Mouse (Mus musculus): ENCODE measurements around the gene Clk3. TPM values are rescaled to one million over a fixed set of nuclear protein-coding genes. Genes with fewer than 3 reads are reported as not detected.

Clk3 gene
- polyA plus RNA-seq, 1 experiment from 2014 or later: 53.2 TPM

GRCm38 (mm10) chr9:57770214-57770613 lies 4.6 kb upstream of the Clk3 start:
- no peak for ATAC-seq (ENCODE audit: insufficient number of reproducible peaks, insufficient read depth, low FRiP score, low read depth)
- Histone ChIP-seq H3K36me3 (ENCODE audit: control insufficient read depth, insufficient read depth, low read length) (no peaks in the 10 kb centered on the region), H3K4me1 (ENCODE audit: control insufficient read depth in 2 of 2, insufficient read depth in 2 of 2, low read length in 2 of 2) (peaks cover 32 to 44% of the 10 kb centered on the region in 2 experiments), H3K9me3 (ENCODE audit: control insufficient read depth, low read length) (no peaks in the 10 kb centered on the region), H3K27ac (replicated peaks in 1 of 2; ENCODE audit: control insufficient read depth in 1 of 2, insufficient read depth in 1 of 2, low read depth in 2 of 2, low read length in 2 of 2) (peak overlapping the region; percentile 24 to 75; a peak in 3 of 4 replicates), H3K4me2 (ENCODE audit: low read length) (peak overlapping the region; percentile 11; the same call in 1 of the 2 replicates), H3K4me3 (ENCODE audit: control insufficient read depth in 1 of 2, insufficient read depth in 1 of 2, low read depth in 1 of 2, low read length in 2 of 2) (no peak overlapping the region), H3K9ac (ENCODE audit: low read length) (no peak overlapping the region), H3K27me3 (ENCODE audit: control insufficient read depth, insufficient read depth, low read length) (no peaks in the 10 kb centered on the region)
- 24% methylated on average over 1 of the region's 1 CpGs for WGBS

GRCm38 (mm10) chr9:57769539-57770069 lies 3.9 kb upstream of the Clk3 start:
- H3K4me3 ChIP-seq (ENCODE audit: control insufficient read depth in 1 of 2, insufficient read depth in 1 of 2, low read depth in 1 of 2, low read length in 2 of 2): no peak overlapping the region
- no peak for ATAC-seq (ENCODE audit: insufficient number of reproducible peaks, insufficient read depth, low FRiP score, low read depth)
- H3K9me3 ChIP-seq (ENCODE audit: control insufficient read depth, low read length): no peaks in the 10 kb centered on the region
- H3K9ac ChIP-seq (ENCODE audit: low read length): 0 out of 2 replicates have a peak overlapping the region, but pooled peaks have one; percentile 21
- no peaks in the 10 kb centered on the region for H3K27me3 ChIP-seq (ENCODE audit: control insufficient read depth, insufficient read depth, low read length)
- H3K4me1 ChIP-seq (ENCODE audit: control insufficient read depth in 2 of 2, insufficient read depth in 2 of 2, low read length in 2 of 2): peaks cover 32 to 44% of the 10 kb centered on the region in 2 experiments
- whole genome bisulfite sequencing: 41% methylated on average over 2 of the region's 2 CpGs
- peak overlapping the region; percentile 24 to 75 for H3K27ac ChIP-seq (replicated peaks in 1 of 2; ENCODE audit: control insufficient read depth in 1 of 2, insufficient read depth in 1 of 2, low read depth in 2 of 2, low read length in 2 of 2)
- no peaks in the 10 kb centered on the region for H3K36me3 ChIP-seq (ENCODE audit: control insufficient read depth, insufficient read depth, low read length)
- peak overlapping the region; percentile 11; the same call in 1 of the 2 replicates for H3K4me2 ChIP-seq (ENCODE audit: low read length)

- H3K36me3 ChIP-seq (ENCODE audit: control insufficient read depth, insufficient read depth, low read length): no peaks in the 10 kb centered on the region
- peak overlapping the region; percentile 25; the same call in 1 of the 2 replicates for H3K9ac ChIP-seq (ENCODE audit: low read length)
- peak overlapping the region; percentile 38 to 58 for H3K27ac ChIP-seq (replicated peaks in 1 of 2; ENCODE audit: control insufficient read depth in 1 of 2, insufficient read depth in 1 of 2, low read depth in 2 of 2, low read length in 2 of 2)
- H3K9me3 ChIP-seq (ENCODE audit: control insufficient read depth, low read length): no peaks in the 10 kb centered on the region
- H3K4me3 ChIP-seq (ENCODE audit: control insufficient read depth in 1 of 2, insufficient read depth in 1 of 2, low read depth in 1 of 2, low read length in 2 of 2): no peak overlapping the region
- peak overlapping the region; percentile 97 for H3K4me2 ChIP-seq (ENCODE audit: low read length)
- ATAC-seq (ENCODE audit: insufficient number of reproducible peaks, insufficient read depth, low FRiP score, low read depth): no peak
- 69% methylated on average over 4 of the region's 4 CpGs for WGBS
- H3K4me1 ChIP-seq (ENCODE audit: control insufficient read depth in 2 of 2, insufficient read depth in 2 of 2, low read length in 2 of 2): peaks cover 45 to 61% of the 10 kb centered on the region in 2 experiments
- H3K27me3 ChIP-seq (ENCODE audit: control insufficient read depth, insufficient read depth, low read length): no peaks in the 10 kb centered on the region
Measured at GRCm38 (mm10) chr9:57767231-57767630, 1.6 kb upstream of the Clk3 start.

GRCm38 (mm10) chr9:57766431-57766830 lies 771 bp upstream of the Clk3 start:
- Histone ChIP-seq H3K27ac (replicated peaks in 1 of 2; ENCODE audit: control insufficient read depth in 1 of 2, insufficient read depth in 1 of 2, low read depth in 2 of 2, low read length in 2 of 2) (peak overlapping the region in 1 of 2 experiments; percentile 99; a peak in 1 of 4 replicates), H3K4me3 (ENCODE audit: control insufficient read depth in 1 of 2, insufficient read depth in 1 of 2, low read depth in 1 of 2, low read length in 2 of 2) (peak overlapping the region in 1 of 2 experiments; percentile 79; a peak in 2 of 4 replicates), H3K9ac (ENCODE audit: low read length) (peak overlapping the region; percentile 99), H3K36me3 (ENCODE audit: control insufficient read depth, insufficient read depth, low read length) (peaks cover 3% of the 10 kb centered on the region), H3K9me3 (ENCODE audit: control insufficient read depth, low read length) (no peaks in the 10 kb centered on the region), H3K4me2 (ENCODE audit: low read length) (peak overlapping the region; percentile 97), H3K4me1 (ENCODE audit: control insufficient read depth in 2 of 2, insufficient read depth in 2 of 2, low read length in 2 of 2) (peaks cover 44 to 67% of the 10 kb centered on the region in 2 experiments), H3K27me3 (ENCODE audit: control insufficient read depth, insufficient read depth, low read length) (no peaks in the 10 kb centered on the region)
- no peak for ATAC-seq (ENCODE audit: insufficient number of reproducible peaks, insufficient read depth, low FRiP score, low read depth)
- WGBS: 40% methylated on average over 6 of the region's 6 CpGs

GRCm38 (mm10) chr9:57764974-57765363 lies 691 bp downstream of the Clk3 start:
- Histone ChIP-seq H3K9me3 (ENCODE audit: control insufficient read depth, low read length) (no peaks in the 10 kb centered on the region), H3K4me3 (ENCODE audit: control insufficient read depth in 1 of 2, insufficient read depth in 1 of 2, low read depth in 1 of 2, low read length in 2 of 2) (peak overlapping the region; percentile 79 to 89), H3K27ac (replicated peaks in 1 of 2; ENCODE audit: control insufficient read depth in 1 of 2, insufficient read depth in 1 of 2, low read depth in 2 of 2, low read length in 2 of 2) (peak overlapping the region; percentile 94 to 99), H3K36me3 (ENCODE audit: control insufficient read depth, insufficient read depth, low read length) (peaks cover 18% of the 10 kb centered on the region), H3K9ac (ENCODE audit: low read length) (peak overlapping the region; percentile 99), H3K27me3 (ENCODE audit: control insufficient read depth, insufficient read depth, low read length) (no peaks in the 10 kb centered on the region), H3K4me1 (ENCODE audit: control insufficient read depth in 2 of 2, insufficient read depth in 2 of 2, low read length in 2 of 2) (peaks cover 36 to 58% of the 10 kb centered on the region in 2 experiments), H3K4me2 (ENCODE audit: low read length) (peak overlapping the region; percentile 97)
- under 1% methylated on average over 39 of the region's 45 CpGs for WGBS
- ATAC-seq (ENCODE audit: insufficient number of reproducible peaks, insufficient read depth, low FRiP score, low read depth): peak; percentile 84

GRCm38 (mm10) chr9:57764147-57764973 lies 1.3 kb downstream of the Clk3 start:
- ATAC-seq (ENCODE audit: insufficient number of reproducible peaks, insufficient read depth, low FRiP score, low read depth): peak; percentile 48
- whole genome bisulfite sequencing: under 1% methylated on average over 57 of the region's 57 CpGs
- H3K4me1 ChIP-seq (ENCODE audit: control insufficient read depth in 2 of 2, insufficient read depth in 2 of 2, low read length in 2 of 2): peaks cover 30 to 58% of the 10 kb centered on the region in 2 experiments
- H3K4me2 ChIP-seq (ENCODE audit: low read length): peak overlapping the region; percentile 97
- peak overlapping the region; percentile 99 for H3K9ac ChIP-seq (ENCODE audit: low read length)
- no peaks in the 10 kb centered on the region for H3K27me3 ChIP-seq (ENCODE audit: control insufficient read depth, insufficient read depth, low read length)
- H3K27ac ChIP-seq (replicated peaks in 1 of 2; ENCODE audit: control insufficient read depth in 1 of 2, insufficient read depth in 1 of 2, low read depth in 2 of 2, low read length in 2 of 2): peak overlapping the region; percentile 94 to 99
- peak overlapping the region; percentile 79 to 89 for H3K4me3 ChIP-seq (ENCODE audit: control insufficient read depth in 1 of 2, insufficient read depth in 1 of 2, low read depth in 1 of 2, low read length in 2 of 2)
- peaks cover 24% of the 10 kb centered on the region for H3K36me3 ChIP-seq (ENCODE audit: control insufficient read depth, insufficient read depth, low read length)
- no peaks in the 10 kb centered on the region for H3K9me3 ChIP-seq (ENCODE audit: control insufficient read depth, low read length)

- Histone ChIP-seq H3K4me1 (ENCODE audit: control insufficient read depth in 2 of 2, insufficient read depth in 2 of 2, low read length in 2 of 2) (peaks cover 28 to 60% of the 10 kb centered on the region in 2 experiments), H3K27ac (replicated peaks in 1 of 2; ENCODE audit: control insufficient read depth in 1 of 2, insufficient read depth in 1 of 2, low read depth in 2 of 2, low read length in 2 of 2) (peak overlapping the region in 1 of 2 experiments; percentile 99; a peak in 3 of 4 replicates), H3K9ac (ENCODE audit: low read length) (peak overlapping the region; percentile 99), H3K4me3 (ENCODE audit: control insufficient read depth in 1 of 2, insufficient read depth in 1 of 2, low read depth in 1 of 2, low read length in 2 of 2) (peak overlapping the region in 1 of 2 experiments; percentile 16; a peak in 1 of 4 replicates), H3K9me3 (ENCODE audit: control insufficient read depth, low read length) (no peaks in the 10 kb centered on the region), H3K4me2 (ENCODE audit: low read length) (peak overlapping the region; percentile 97), H3K36me3 (ENCODE audit: control insufficient read depth, insufficient read depth, low read length) (peaks cover 42% of the 10 kb centered on the region), H3K27me3 (ENCODE audit: control insufficient read depth, insufficient read depth, low read length) (no peaks in the 10 kb centered on the region)
- 43% methylated on average over 6 of the region's 6 CpGs for WGBS
- ATAC-seq (ENCODE audit: insufficient number of reproducible peaks, insufficient read depth, low FRiP score, low read depth): no peak
Measured at GRCm38 (mm10) chr9:57762563-57762991, 3.1 kb downstream of the Clk3 start.

Measured in heart, embryonic 14.5 days (tissue).